Mouse (Mus musculus) frontal cortex, adult 2 months (tissue): Measurements from ENCODE around the gene Gm14137. TPM values are rescaled to one million over a fixed set of nuclear protein-coding genes. Genes with fewer than 3 reads are reported as not detected.

Source experiments
- polyA plus RNA-seq: library from polyadenylated mRNA; depleted of rRNA; stranded (reverse); fragments of >200 nt; gene quantifications from 2 replicates; pipeline ENCODE4 v1.2.3, GENCODE M21; 2012; rRNA removed

Gene Gm14137
- polyA plus RNA-seq, 1 experiment: 0.58 TPM

Other genes starting within 250 kb of the Gm14137 start
- gene Chst14, start 248.0 kb upstream of the Gm14137 start, polyA plus RNA-seq: 3.2 and 3.3 TPM in 2 replicates
- gene Ccdc32, start 145.1 kb upstream of the Gm14137 start, polyA plus RNA-seq: 42.7 and 44.2 TPM in 2 replicates
- 4.8 and 6.2 TPM in 2 replicates for gene Rpusd2, start 139.7 kb upstream of the Gm14137 start, polyA plus RNA-seq
- gene Knl1, start 127.4 kb upstream of the Gm14137 start, polyA plus RNA-seq: 0.04 and 0.06 TPM in 2 replicates
- 0.84 and 1.4 TPM in 2 replicates for gene Rad51, start 61.7 kb upstream of the Gm14137 start, polyA plus RNA-seq
- gene Rmdn3, start 17.5 kb upstream of the Gm14137 start, polyA plus RNA-seq: 56.6 and 59.2 TPM in 2 replicates
- 1.1 and 2.3 TPM in 2 replicates for gene Gchfr, start 6.7 kb upstream of the Gm14137 start, polyA plus RNA-seq
- gene Zfyve19, start 34.1 kb downstream of the Gm14137 start, polyA plus RNA-seq: 48.3 and 78.0 TPM in 2 replicates
- gene Dnajc17, start 34.3 kb downstream of the Gm14137 start, polyA plus RNA-seq: 35.4 and 40.1 TPM in 2 replicates
- gene Ppp1r14d, start 55.4 kb downstream of the Gm14137 start, polyA plus RNA-seq: not detected in 2 replicates
- gene Spint1, start 62.9 kb downstream of the Gm14137 start, polyA plus RNA-seq: 1.4 and 1.5 TPM in 2 replicates
- 6.2 and 6.5 TPM in 2 replicates for gene Rhov, start 96.8 kb downstream of the Gm14137 start, polyA plus RNA-seq
- 28.6 and 28.8 TPM in 2 replicates for gene Vps18, start 114.2 kb downstream of the Gm14137 start, polyA plus RNA-seq
- 3.3 and 4.2 TPM in 2 replicates for gene Dll4, start 151.3 kb downstream of the Gm14137 start, polyA plus RNA-seq
- gene Chac1, start 176.7 kb downstream of the Gm14137 start, polyA plus RNA-seq: 7.1 and 7.6 TPM in 2 replicates